Mouse (Mus musculus) embryonic facial prominence, embryonic 13.5 days (tissue): ENCODE measurements around the gene Frmpd1. TPM values are rescaled to one million over a fixed set of nuclear protein-coding genes. Genes with fewer than 3 reads are reported as not detected.

Experiments
- ATAC-seq: fragments of 200-750 bp; cut with Nextera tagmentation; 2 replicates; pipeline ENCODE4 v1.8.0; 2017; ENCODE audit warnings: low read depth; ENCODE audit not compliant: insufficient number of reproducible peaks, insufficient read depth, low FRiP score, low TSS enrichment
- H3K27ac ChIP-seq: fragments of 300-500 bp; sonication (generic); 2 replicates; pipeline ENCODE4 v1.5.1; 2015; ENCODE audit warnings: moderate library complexity, mild to moderate bottlenecking, inconsistent platforms
- H3K27me3 ChIP-seq: fragments of 300-500 bp; sonication (generic); 2 replicates; pipeline ENCODE4 v1.6.1; 2015; ENCODE audit warnings: mild to moderate bottlenecking, inconsistent platforms
- H3K36me3 ChIP-seq: fragments of 300-500 bp; sonication (generic); 2 replicates; pipeline ENCODE4 v1.6.1; 2015; ENCODE audit warnings: mild to moderate bottlenecking, inconsistent platforms
- H3K4me1 ChIP-seq: fragments of 300-500 bp; sonication (generic); 2 replicates; pipeline ENCODE4 v1.6.1; 2015; ENCODE audit warnings: inconsistent platforms
- H3K4me2 ChIP-seq: fragments of 300-500 bp; sonication (generic); 2 replicates; pipeline ENCODE4 v1.6.1; 2015; ENCODE audit warnings: moderate library complexity, mild to moderate bottlenecking, inconsistent platforms
- H3K4me3 ChIP-seq: fragments of 300-500 bp; sonication (generic); 2 replicates; pipeline ENCODE4 v1.5.1; 2015; ENCODE audit warnings: mild to moderate bottlenecking, inconsistent platforms
- H3K9ac ChIP-seq: fragments of 300-500 bp; sonication (generic); 2 replicates; pipeline ENCODE4 v1.6.1; 2015; ENCODE audit warnings: mild to moderate bottlenecking, inconsistent platforms
- H3K9me3 ChIP-seq: fragments of 300-500 bp; sonication (generic); 2 replicates; pipeline ENCODE4 v1.6.1; 2016; ENCODE audit warnings: inconsistent platforms
- WGBS: fragments of 180-500 bp; shearing (Covaris S2); methylation state at CpG from one replicate; pipeline ENCODE4 v1.1.7; 2015; ENCODE audit warnings: mixed read lengths; 5-methylcytosine and 5-hydroxymethylcytosine counted together
- polyA plus RNA-seq: library from polyadenylated mRNA; unstranded; fragments of >200 nt; fragmentation: Nextera tagmentation; extraction: Ambion mirVana; gene quantifications from 2 replicates; pipeline ENCODE4 v1.2.1, GENCODE M21; 2015

Frmpd1 gene
- polyA plus RNA-seq = 2.0 and 2.6 TPM in 2 replicates

- under 1% methylated on average over 77 of the region's 85 CpGs for WGBS
- no peaks in the 10 kb centered on the region for H3K9me3 ChIP-seq
- no peak within 1 kb of the TSS for H3K27ac ChIP-seq
Observed at GRCm38 (mm10) chr4:45184521-45185330, at the start of gene Frmpd1. Gene Frmpd1, plus strand, starts transcription at chr4:45184875.

DNA sequence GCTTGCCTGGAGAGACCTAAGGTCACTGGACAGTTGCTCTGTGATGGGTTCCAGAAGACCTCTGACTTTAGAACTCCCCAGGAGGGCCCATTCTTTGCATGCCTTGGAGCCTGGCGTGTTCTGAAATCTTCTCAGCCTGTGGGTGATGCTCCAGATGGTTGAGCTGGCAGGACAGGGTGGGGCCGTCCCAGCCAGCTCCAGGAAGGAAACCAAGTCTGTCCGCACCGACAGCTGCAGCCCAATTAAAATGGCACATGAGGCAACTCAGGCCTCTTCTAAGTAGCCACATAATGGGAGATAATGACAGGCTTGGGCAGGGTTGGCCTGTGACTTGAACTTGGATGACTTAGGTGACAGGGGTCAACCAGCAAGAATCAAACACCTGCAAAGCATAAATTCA lies 47.0 kb upstream of the Frmpd1 start:
- Histone ChIP-seq H3K4me1 (peaks cover 11% of the 10 kb centered on the region), H3K9ac (no peak overlapping the region), H3K9me3 (no peaks in the 10 kb centered on the region), H3K27ac (no peak overlapping the region), H3K4me2 (no peak overlapping the region), H3K27me3 (no peaks in the 10 kb centered on the region; the same call in 1 of the 2 replicates), H3K36me3 (no peaks in the 10 kb centered on the region), H3K4me3 (no peak overlapping the region)
- WGBS = 31% methylated on average over 4 of the region's 4 CpGs
- no peak for ATAC-seq

More at GRCm38 (mm10) chr4:45184521-45185330, at the start of gene Frmpd1:
- peak within 1 kb of the TSS; percentile 95 for H3K4me2 ChIP-seq
- peak within 1 kb of the TSS; percentile 64 for H3K4me3 ChIP-seq
- peaks cover 14% of the 10 kb centered on the region for H3K4me1 ChIP-seq
- ATAC-seq = peak; percentile 78; the same call in 1 of the 2 replicates
- H3K9ac ChIP-seq = peak within 1 kb of the TSS; percentile 73
- no peaks in the 10 kb centered on the region for H3K36me3 ChIP-seq
- peaks cover 51% of the 10 kb centered on the region for H3K27me3 ChIP-seq

- Histone ChIP-seq H3K9ac (no peak overlapping the region), H3K4me2 (no peak overlapping the region), H3K27me3 (peaks cover 8% of the 10 kb centered on the region; the same call in 1 of the 2 replicates), H3K4me1 (peaks cover 16% of the 10 kb centered on the region), H3K27ac (no peak overlapping the region), H3K9me3 (no peaks in the 10 kb centered on the region), H3K36me3 (no peaks in the 10 kb centered on the region), H3K4me3 (no peak overlapping the region)
- WGBS = 62% methylated on average over 5 of the region's 5 CpGs
- ATAC-seq = no peak
Observed at GRCm38 (mm10) chr4:45141835-45142234, 42.8 kb upstream of the Frmpd1 start.

DNA sequence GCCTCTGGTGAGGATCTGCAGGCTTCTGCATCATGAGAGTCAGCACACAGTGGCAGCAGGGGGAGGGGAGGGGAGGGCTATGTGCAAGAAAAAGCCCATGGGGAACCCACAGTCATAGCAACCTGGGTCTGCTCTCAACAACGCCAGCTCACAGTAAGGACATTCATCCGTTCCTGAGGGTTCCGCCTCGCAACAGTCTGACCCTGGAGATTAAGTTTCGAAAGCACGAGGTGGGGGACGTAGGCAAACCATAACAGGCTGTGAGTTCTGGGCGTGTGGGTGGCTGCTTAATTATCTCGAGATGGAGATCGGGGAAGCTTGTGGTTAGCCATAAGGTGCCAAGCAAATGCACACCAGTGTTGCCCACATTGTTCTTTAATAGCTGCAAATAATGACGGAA lies 42.3 kb upstream of the Frmpd1 start:
- no peak overlapping the region for H3K4me3 ChIP-seq
- H3K9ac ChIP-seq = no peak overlapping the region
- 22% methylated on average over 11 of the region's 11 CpGs for WGBS
- no peak overlapping the region for H3K27ac ChIP-seq
- H3K9me3 ChIP-seq = no peaks in the 10 kb centered on the region
- peaks cover 16% of the 10 kb centered on the region for H3K4me1 ChIP-seq
- no peak for ATAC-seq
- H3K36me3 ChIP-seq = no peaks in the 10 kb centered on the region
- H3K27me3 ChIP-seq = peaks cover 8% of the 10 kb centered on the region; the same call in 1 of the 2 replicates
- H3K4me2 ChIP-seq = peak overlapping the region; percentile 31

- WGBS = 54% methylated on average over 8 of the region's 8 CpGs
- Histone ChIP-seq H3K9me3 (no peaks in the 10 kb centered on the region), H3K4me2 (peak overlapping the region; percentile 31)
Observed at GRCm38 (mm10) chr4:45143005-45143404, 41.7 kb upstream of the Frmpd1 start.

GRCm38 (mm10) chr4:45156433-45156832 lies 28.2 kb upstream of the Frmpd1 start:
- 75% methylated on average over 3 of the region's 3 CpGs for WGBS

More at GRCm38 (mm10) chr4:45143005-45143404, 41.7 kb upstream of the Frmpd1 start:
- peaks cover 8% of the 10 kb centered on the region; the same call in 1 of the 2 replicates for H3K27me3 ChIP-seq
- ATAC-seq = 0 out of 2 replicates have a peak, but pooled peaks have one; percentile 20
- no peaks in the 10 kb centered on the region for H3K36me3 ChIP-seq
- no peak overlapping the region for H3K4me3 ChIP-seq
- H3K9ac ChIP-seq = no peak overlapping the region
- peaks cover 16% of the 10 kb centered on the region for H3K4me1 ChIP-seq
- no peak overlapping the region for H3K27ac ChIP-seq

DNA sequence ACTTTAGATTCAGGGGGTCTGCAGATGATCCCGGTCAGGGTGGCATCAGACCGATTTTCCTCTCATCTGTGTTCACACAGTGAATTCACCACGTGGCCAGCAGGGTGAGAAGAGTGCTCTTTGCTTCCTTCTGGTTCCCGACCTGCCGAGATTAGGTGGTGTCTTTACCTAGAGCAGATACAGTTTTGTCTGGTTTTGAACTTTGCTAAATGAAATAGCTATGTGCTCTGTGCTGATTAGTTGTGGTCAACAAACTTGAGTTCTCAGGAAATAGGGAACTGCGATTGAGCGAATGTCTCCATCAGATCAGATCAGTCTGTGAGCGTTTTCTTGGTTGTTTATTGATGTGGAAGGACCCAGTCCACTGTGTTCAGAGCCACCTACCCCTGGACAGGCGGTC lies 26.1 kb upstream of the Frmpd1 start:
- WGBS = 74% methylated on average over 9 of the region's 9 CpGs
- Histone ChIP-seq H3K27me3 (no peaks in the 10 kb centered on the region), H3K9ac (no peak overlapping the region), H3K4me2 (no peak overlapping the region), H3K27ac (no peak overlapping the region), H3K36me3 (no peaks in the 10 kb centered on the region), H3K4me3 (no peak overlapping the region), H3K9me3 (no peaks in the 10 kb centered on the region), H3K4me1 (no peaks in the 10 kb centered on the region)
- no peak for ATAC-seq

More at GRCm38 (mm10) chr4:45156433-45156832, 28.2 kb upstream of the Frmpd1 start:
- Histone ChIP-seq H3K4me3 (no peak overlapping the region), H3K9me3 (no peaks in the 10 kb centered on the region), H3K4me2 (no peak overlapping the region), H3K9ac (no peak overlapping the region), H3K36me3 (no peaks in the 10 kb centered on the region), H3K27me3 (no peaks in the 10 kb centered on the region), H3K27ac (no peak overlapping the region), H3K4me1 (no peaks in the 10 kb centered on the region)
- no peak for ATAC-seq

DNA sequence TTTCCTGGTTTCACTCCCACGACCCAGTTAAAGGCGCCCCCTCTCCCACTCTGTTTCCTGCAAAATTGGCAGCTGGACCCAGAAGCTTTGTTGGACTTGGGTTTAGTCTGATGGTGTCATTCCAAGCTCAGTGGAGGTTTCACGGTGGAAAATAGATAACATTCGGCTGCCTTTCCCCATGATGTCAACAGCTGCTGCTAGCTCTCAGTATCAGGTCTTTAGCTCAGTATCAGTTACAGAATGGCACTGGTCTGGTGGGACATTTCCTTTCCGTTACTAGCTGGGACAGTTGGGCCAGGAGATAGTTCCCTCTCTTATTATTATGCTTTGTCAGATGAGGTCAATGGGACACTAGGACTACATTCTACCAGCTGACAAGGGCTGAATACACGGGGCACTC lies 23.9 kb upstream of the Frmpd1 start:
- ATAC-seq = no peak
- 66% methylated on average over 6 of the region's 6 CpGs for WGBS

GRCm38 (mm10) chr4:45163711-45164110 lies 21.0 kb upstream of the Frmpd1 start:
- Histone ChIP-seq H3K4me1 (no peaks in the 10 kb centered on the region), H3K4me3 (no peak overlapping the region), H3K9me3 (no peaks in the 10 kb centered on the region), H3K27ac (no peak overlapping the region), H3K4me2 (no peak overlapping the region), H3K36me3 (no peaks in the 10 kb centered on the region), H3K27me3 (no peaks in the 10 kb centered on the region), H3K9ac (no peak overlapping the region)
- no peak for ATAC-seq
- WGBS = 24% methylated on average over 1 of the region's 1 CpGs

More for the DNA sequence above, 23.9 kb upstream of the Frmpd1 start:
- no peaks in the 10 kb centered on the region for H3K9me3 ChIP-seq
- no peaks in the 10 kb centered on the region for H3K4me1 ChIP-seq
- no peaks in the 10 kb centered on the region for H3K27me3 ChIP-seq
- H3K4me3 ChIP-seq = no peak overlapping the region
- H3K9ac ChIP-seq = no peak overlapping the region
- no peak overlapping the region for H3K27ac ChIP-seq
- no peak overlapping the region for H3K4me2 ChIP-seq
- no peaks in the 10 kb centered on the region for H3K36me3 ChIP-seq

DNA sequence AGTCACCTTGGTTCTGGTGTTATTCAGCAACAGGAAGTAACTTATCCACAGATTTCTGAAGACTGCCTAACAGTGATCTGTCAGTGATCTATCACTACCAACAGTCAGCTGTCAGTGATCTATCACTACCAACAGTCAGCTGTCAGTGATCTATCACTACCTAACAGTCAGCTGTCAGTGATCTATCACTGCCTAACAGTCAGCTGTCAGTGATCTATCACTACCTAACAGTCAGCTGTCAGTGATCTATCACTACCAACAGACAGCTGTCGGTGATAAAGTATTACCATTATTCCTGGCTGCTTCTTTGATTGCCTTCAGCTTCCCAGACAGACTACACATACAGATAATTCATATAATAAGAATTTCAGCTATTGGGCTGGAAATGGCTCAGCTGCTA lies 19.2 kb upstream of the Frmpd1 start:
- H3K4me1 ChIP-seq = no peaks in the 10 kb centered on the region
- no peak overlapping the region for H3K4me2 ChIP-seq
- no peak overlapping the region for H3K27ac ChIP-seq
- no peaks in the 10 kb centered on the region for H3K9me3 ChIP-seq
- H3K4me3 ChIP-seq = no peak overlapping the region
- H3K27me3 ChIP-seq = no peaks in the 10 kb centered on the region
- no peak overlapping the region for H3K9ac ChIP-seq
- H3K36me3 ChIP-seq = no peaks in the 10 kb centered on the region
- 90% methylated on average over 1 of the region's 1 CpGs for WGBS
- ATAC-seq = no peak

DNA sequence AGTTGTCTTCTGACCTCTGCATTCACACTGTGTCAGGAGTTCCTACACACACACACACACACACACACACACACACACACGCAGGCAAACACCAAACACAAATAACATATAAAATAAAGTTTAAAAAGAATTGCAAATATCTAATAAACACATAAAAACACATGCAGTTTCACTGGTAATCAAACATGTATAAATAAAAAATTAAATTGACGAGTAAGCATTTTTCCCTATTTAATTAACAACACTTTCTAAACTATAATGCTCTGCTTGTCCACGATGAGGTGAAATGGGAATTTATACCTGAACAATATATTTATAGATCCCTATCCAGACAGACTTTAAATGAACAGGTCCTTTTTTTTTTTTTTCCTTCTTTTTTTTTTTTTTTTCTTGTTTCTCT lies 18.7 kb upstream of the Frmpd1 start:
- no peaks in the 10 kb centered on the region for H3K36me3 ChIP-seq
- H3K27ac ChIP-seq = no peak overlapping the region
- no peaks in the 10 kb centered on the region for H3K4me1 ChIP-seq
- H3K9ac ChIP-seq = no peak overlapping the region
- no peak for ATAC-seq
- H3K9me3 ChIP-seq = no peaks in the 10 kb centered on the region
- no peak overlapping the region for H3K4me2 ChIP-seq
- no peaks in the 10 kb centered on the region for H3K27me3 ChIP-seq
- 77% methylated on average over 3 of the region's 3 CpGs for WGBS
- H3K4me3 ChIP-seq = no peak overlapping the region

GRCm38 (mm10) chr4:45171340-45171739 lies 13.3 kb upstream of the Frmpd1 start:
- H3K36me3 ChIP-seq = no peaks in the 10 kb centered on the region
- no peaks in the 10 kb centered on the region for H3K9me3 ChIP-seq
- no peaks in the 10 kb centered on the region for H3K27me3 ChIP-seq
- WGBS = 79% methylated on average over 9 of the region's 9 CpGs
- H3K4me2 ChIP-seq = no peak overlapping the region
- H3K4me3 ChIP-seq = no peak overlapping the region
- no peak overlapping the region for H3K27ac ChIP-seq
- no peak overlapping the region for H3K9ac ChIP-seq
- ATAC-seq = no peak
- no peaks in the 10 kb centered on the region for H3K4me1 ChIP-seq
